Mouse (Mus musculus) forebrain, postnatal 0 days (tissue): ENCODE results near the gene Dpep2nb. TPM values are rescaled to one million over a fixed set of nuclear protein-coding genes. Genes with fewer than 3 reads are reported as not detected.
"Not testable (repeated sequence)": the region's sequence is repeated elsewhere in the genome, so short reads cannot be mapped to it uniquely, and the experiment has no call there.

Source experiments
- ATAC-seq: fragments of 200-750 bp; cut with Nextera tagmentation; 2 replicates; pipeline ENCODE4 v1.8.0; 2017; ENCODE audit warnings: mild to moderate bottlenecking, moderate library complexity
- DNase-seq: peaks from one replicate; pipeline ENCODE4 v3.0.0-alpha.2; 2015
- H3K27ac ChIP-seq: fragments of 300-500 bp; sonication (generic); 2 replicates; pipeline ENCODE4 v1.5.1; 2014; ENCODE audit warnings: low read depth, mild to moderate bottlenecking, antibody characterized with exemption, low read length, moderate library complexity, mixed read lengths
- H3K27me3 ChIP-seq: fragments of 300-500 bp; sonication (generic); 2 replicates; pipeline ENCODE4 v1.6.1; 2014; ENCODE audit warnings: mild to moderate bottlenecking, low read length, mixed read lengths; ENCODE audit not compliant: insufficient read depth
- H3K36me3 ChIP-seq: fragments of 300-500 bp; sonication (generic); 2 replicates; pipeline ENCODE4 v1.6.1; 2014; ENCODE audit warnings: mild to moderate bottlenecking, moderate library complexity; ENCODE audit not compliant: insufficient read depth
- H3K4me1 ChIP-seq: fragments of 300-500 bp; sonication (generic); 2 replicates; pipeline ENCODE4 v1.6.1; 2014; ENCODE audit warnings: antibody characterized with exemption; ENCODE audit not compliant: insufficient read depth
- H3K4me2 ChIP-seq: fragments of 300-500 bp; sonication (generic); 2 replicates; pipeline ENCODE4 v1.6.1; 2014; ENCODE audit warnings: low read depth, mild to moderate bottlenecking, moderate library complexity
- H3K4me3 ChIP-seq: fragments of 300-500 bp; sonication (generic); 2 replicates; pipeline ENCODE4 v1.5.1; 2014; ENCODE audit warnings: low read depth, low read length, mixed read lengths
- H3K9ac ChIP-seq: fragments of 300-500 bp; sonication (generic); 2 replicates; pipeline ENCODE4 v1.6.1; 2014; ENCODE audit warnings: mild to moderate bottlenecking
- H3K9me3 ChIP-seq: fragments of 300-500 bp; sonication (generic); 2 replicates; pipeline ENCODE4 v1.6.1; 2016; ENCODE audit warnings: low read length
- CTCF ChIP-seq: sonication (generic); IDR thresholded peaks from 2 replicates; pipeline ENCODE4 v1.5.1; 2016; ENCODE audit warnings: antibody characterized with exemption, control low read depth, low read depth
- WGBS: fragments of 180-500 bp; shearing (Covaris S2); extraction: QIAGEN DNeasy Blood & Tissue Kit; methylation state at CpG from one replicate; pipeline ENCODE4 v1.1.7; 2014; 5-methylcytosine and 5-hydroxymethylcytosine counted together
- polyA plus RNA-seq: library from polyadenylated mRNA; unstranded; fragments of >200 nt; fragmentation: Nextera tagmentation; extraction: Ambion mirVana; gene quantifications from 2 replicates; pipeline ENCODE4 v1.2.1, GENCODE M21; 2015
- total RNA-seq: library from RNA; depleted of rRNA; stranded (reverse); fragments of >200 nt; gene quantifications from 2 replicates; pipeline ENCODE4 v1.2.3, GENCODE M21; 2014

Dpep2nb gene
- total and polyA plus RNA-seq, 2 experiments from 2014 or later = not detected

- no peak overlapping the region for H3K9ac ChIP-seq
- no peaks in the 10 kb centered on the region for H3K4me1 ChIP-seq
- no peak overlapping the region for H3K4me3 ChIP-seq
- TF ChIP-seq CTCF = no peak
- WGBS = 92% methylated on average over 7 of the region's 7 CpGs
- no peaks in the 10 kb centered on the region for H3K27me3 ChIP-seq
- no peak overlapping the region for H3K4me2 ChIP-seq
- H3K36me3 ChIP-seq = peaks cover 16% of the 10 kb centered on the region
- DNase-seq (no peak), ATAC-seq (no peak)
- no peak overlapping the region for H3K27ac ChIP-seq
- no peaks in the 10 kb centered on the region for H3K9me3 ChIP-seq
Measured at GRCm38 (mm10) chr8:106017130-106017529, 11.4 kb upstream of the Dpep2nb start.

DNA sequence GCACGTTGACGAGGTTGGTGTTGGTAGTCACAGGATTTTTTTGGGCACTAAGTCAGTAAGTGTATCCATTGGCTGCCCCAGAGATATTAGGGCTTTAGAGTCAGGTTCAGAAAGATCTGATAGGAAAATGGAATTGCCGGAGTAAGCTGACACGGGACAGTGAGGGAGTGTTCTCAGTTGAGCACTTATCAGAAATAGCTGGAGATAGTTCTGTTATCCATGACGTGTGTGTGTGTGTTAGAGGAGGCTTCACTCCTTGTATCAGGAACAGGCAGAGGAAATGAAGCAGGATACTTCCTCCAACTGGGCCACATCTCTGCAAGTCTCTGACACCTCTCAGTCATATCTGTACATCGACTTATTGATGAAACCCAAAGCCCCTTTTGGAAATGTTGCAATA, 10.5 kb upstream of the Dpep2nb start:
- Histone ChIP-seq H3K9ac (no peak overlapping the region), H3K4me2 (no peak overlapping the region), H3K27me3 (no peaks in the 10 kb centered on the region), H3K4me1 (no peaks in the 10 kb centered on the region), H3K36me3 (peaks cover 16% of the 10 kb centered on the region), H3K4me3 (no peak overlapping the region), H3K27ac (no peak overlapping the region), H3K9me3 (no peaks in the 10 kb centered on the region)
- no peak for TF ChIP-seq CTCF
- ATAC-seq (no peak), DNase-seq (no peak)
- 92% methylated on average over 6 of the region's 6 CpGs for WGBS

GRCm38 (mm10) chr8:106012203-106012602, 6.4 kb upstream of the Dpep2nb start:
- ATAC-seq, H3K27ac ChIP-seq, H3K9me3 ChIP-seq, H3K9ac ChIP-seq, H3K27me3 ChIP-seq, DNase-seq, H3K36me3 ChIP-seq: not testable (repeated sequence)
- WGBS = 85% methylated on average over 8 of the region's 8 CpGs
- peaks cover 11% of the 10 kb centered on the region for H3K4me1 ChIP-seq
- peak overlapping the region; percentile 92; the same call in 1 of the 2 replicates for H3K4me3 ChIP-seq
- peak overlapping the region; percentile 95 for H3K4me2 ChIP-seq

DNA sequence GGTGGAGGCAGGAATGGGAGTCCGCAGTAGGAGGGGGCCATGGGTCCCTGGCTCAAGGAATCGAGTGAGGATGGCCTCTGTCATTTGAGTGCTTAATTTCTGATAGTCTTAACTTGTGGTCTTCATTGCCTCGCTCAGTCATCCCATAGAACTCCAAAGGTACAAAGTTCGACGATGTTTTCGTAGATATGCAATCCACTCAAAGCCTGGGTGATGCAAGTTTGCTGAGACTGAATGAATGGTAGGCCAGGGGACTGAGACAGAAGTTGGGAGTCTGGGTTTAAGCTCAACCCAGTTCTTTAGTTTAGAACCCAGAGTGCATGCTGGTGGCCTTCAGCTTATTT, 5.8 kb upstream of the Dpep2nb start, which contains the start of gene Ddx28:
TSS of gene Ddx28 (minus strand) at position 240 of the 344 bp plus-strand sequence.
- H3K4me1 ChIP-seq = peaks cover 11% of the 10 kb centered on the region
- ATAC-seq = peak; percentile 27; the same call in 1 of the 2 replicates
- 3% methylated on average over 6 of the region's 6 CpGs for WGBS
- H3K27me3 ChIP-seq = no peaks in the 10 kb centered on the region
- H3K9me3 ChIP-seq = no peaks in the 10 kb centered on the region
- H3K9ac ChIP-seq = peak within 1 kb of the TSS; percentile 89
- H3K4me2 ChIP-seq = peak within 1 kb of the TSS; percentile 95
- TF ChIP-seq CTCF = no peak
- peak within 1 kb of the TSS; percentile 82 for H3K27ac ChIP-seq
- H3K36me3 ChIP-seq = peaks cover 7% of the 10 kb centered on the region
- H3K4me3 ChIP-seq = peak within 1 kb of the TSS; percentile 92
- DNase-seq = no peak

- peak overlapping the region; percentile 89 for H3K9ac ChIP-seq
- peaks cover 3% of the 10 kb centered on the region for H3K36me3 ChIP-seq
- TF ChIP-seq CTCF = no peak; the same call in 1 of the 2 replicates
- H3K4me1 ChIP-seq = peaks cover 11% of the 10 kb centered on the region
- no peaks in the 10 kb centered on the region for H3K27me3 ChIP-seq
- 3% methylated on average over 66 of the region's 74 CpGs for WGBS
- peak overlapping the region; percentile 92 for H3K4me3 ChIP-seq
- DNase-seq = peak; percentile 96
- H3K9me3 ChIP-seq = no peaks in the 10 kb centered on the region
- peak overlapping the region; percentile 95 for H3K4me2 ChIP-seq
- H3K27ac ChIP-seq = peak overlapping the region; percentile 82
- ATAC-seq = peak; percentile 99
Measured at GRCm38 (mm10) chr8:106010748-106011642, 5.2 kb upstream of the Dpep2nb start.

DNA sequence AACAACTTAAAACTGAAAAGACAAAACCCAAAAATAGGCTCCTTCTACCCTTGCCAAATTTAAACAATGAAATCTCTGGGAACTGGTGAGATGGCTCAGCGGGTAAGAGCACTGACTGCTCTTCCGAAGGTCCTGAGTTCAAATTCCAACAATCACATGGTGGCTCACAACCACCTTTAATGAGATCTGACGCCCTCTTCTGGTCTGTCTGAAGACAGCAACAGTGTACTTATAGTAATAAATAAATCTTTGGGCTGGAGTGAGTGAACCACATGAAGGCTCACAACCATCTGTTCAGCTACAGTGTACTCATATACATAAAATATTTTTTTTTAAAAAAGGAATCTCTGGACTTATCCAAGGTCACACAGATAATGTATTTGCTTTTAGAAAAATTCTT, 2.1 kb upstream of the Dpep2nb start:
- not testable (repeated sequence) for H3K36me3 ChIP-seq, H3K4me2 ChIP-seq, H3K4me3 ChIP-seq, H3K27me3 ChIP-seq, ATAC-seq, H3K9ac ChIP-seq, DNase-seq, H3K9me3 ChIP-seq, H3K27ac ChIP-seq
- H3K4me1 ChIP-seq = peaks cover 11% of the 10 kb centered on the region
- 69% methylated on average over 3 of the region's 3 CpGs for WGBS

GRCm38 (mm10) chr8:106007135-106007534, 1.4 kb upstream of the Dpep2nb start:
- ATAC-seq = no peak
- no peaks in the 10 kb centered on the region for H3K9me3 ChIP-seq
- no peaks in the 10 kb centered on the region for H3K36me3 ChIP-seq
- H3K9ac ChIP-seq = no peak overlapping the region
- DNase-seq = no peak
- no peaks in the 10 kb centered on the region for H3K27me3 ChIP-seq
- 78% methylated on average over 3 of the region's 3 CpGs for WGBS
- H3K4me3 ChIP-seq = no peak overlapping the region
- H3K4me1 ChIP-seq = peaks cover 11% of the 10 kb centered on the region
- TF ChIP-seq CTCF = no peak
- H3K27ac ChIP-seq = no peak overlapping the region
- no peak overlapping the region for H3K4me2 ChIP-seq
